In the genomic region with DNA sequence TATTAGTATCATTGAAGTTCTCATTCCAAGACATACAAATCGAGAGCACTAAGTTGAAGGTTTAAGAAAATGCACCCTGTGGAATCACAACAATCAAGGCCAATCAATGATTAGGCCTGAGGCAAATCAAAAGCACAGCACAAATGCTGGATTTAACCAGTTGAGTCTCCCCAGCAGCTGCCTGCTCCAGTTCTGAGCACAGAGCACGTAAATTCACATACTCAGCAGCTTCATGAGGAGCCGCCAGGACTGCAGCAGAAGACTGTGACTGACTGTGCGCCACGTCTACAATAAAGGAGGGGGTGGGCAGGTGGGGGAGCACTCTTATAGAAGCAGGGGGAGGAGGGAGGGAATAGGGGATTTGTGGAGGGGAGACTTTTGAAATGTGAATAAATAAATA, we compare ENCODE assay signal across 18 mouse cellular contexts. TPM values are rescaled to one million over a fixed set of nuclear protein-coding genes. Genes with fewer than 3 reads are reported as not detected.
DNase-seq lines count a peak whose midpoint lies in the region; ATAC-seq and TF ChIP-seq lines count a peak whose summit lies in the region.
"Had no signal": no experiment of that assay in that cellular context is flagged by ENCODE, and none has a peak within 500 bp of the region (broad histone marks: within the 10 kb centered on the region; RNA-seq: fewer than 3 reads in every experiment).

No protein-coding gene starts in this region.

- DNase-seq in forebrain, embryonic 11.5 days (ENCODE audit: low spot score), result no peak
- no peak for DNase-seq in kidney, adult 18-20 months
- peak; percentile 21 for DNase-seq in ES-E14 (ENCODE audit: low read depth, low spot score)
- no peak for DNase-seq in right cerebral cortex, postnatal 10 days (ENCODE audit: low spot score in 2 of 2)
- DNase-seq: cerebellum, adult 9-10 months; gastrocnemius, postnatal 14 days; heart, postnatal 36 days; liver, embryonic 13.5 days; lung, embryonic 14.5 days; right cerebral cortex, adult 18-20 months had no signal

- H3K9me3 ChIP-seq in forebrain, embryonic 15.5 days, result no peaks in the 10 kb centered on the region
- H3K9me3 ChIP-seq in forebrain, embryonic 11.5 days (ENCODE audit: control insufficient read depth, low read length), result no peaks in the 10 kb centered on the region
- no peaks in the 10 kb centered on the region for H3K9me3 ChIP-seq in kidney, embryonic 16.5 days (ENCODE audit: low read length)
- H3K9me3 ChIP-seq in ES-E14 (ENCODE audit: control insufficient read depth, insufficient read depth, low read depth, low read length), result no peaks in the 10 kb centered on the region
- no peaks in the 10 kb centered on the region for H3K9me3 ChIP-seq in neural tube, embryonic 14.5 days (ENCODE audit: control insufficient read depth, low read length)
- H3K9me3 ChIP-seq: kidney, embryonic 15.5 days; limb, embryonic 13.5 days; liver, embryonic 13.5 days had no signal

- no peaks in the 10 kb centered on the region for H3K27me3 ChIP-seq in forebrain, embryonic 15.5 days
- H3K27me3 ChIP-seq in forebrain, embryonic 11.5 days (ENCODE audit: control insufficient read depth, insufficient read depth, low read length), result no peaks in the 10 kb centered on the region
- no peaks in the 10 kb centered on the region for H3K27me3 ChIP-seq in kidney, embryonic 16.5 days (ENCODE audit: insufficient read depth, low read length)
- H3K27me3 ChIP-seq in neural tube, embryonic 14.5 days (ENCODE audit: control insufficient read depth, insufficient read depth, low read length), result no peaks in the 10 kb centered on the region
- H3K27me3 ChIP-seq: kidney, embryonic 15.5 days; limb, embryonic 13.5 days; liver, embryonic 13.5 days had no signal

- 65% methylated on average over 5 of the region's 5 CpGs for WGBS in forebrain, embryonic 15.5 days
- 78% methylated on average over 5 of the region's 5 CpGs for WGBS in forebrain, embryonic 11.5 days
- 71% methylated on average over 5 of the region's 5 CpGs for WGBS in kidney, embryonic 16.5 days
- WGBS in neural tube, embryonic 14.5 days, result 68% methylated on average over 5 of the region's 5 CpGs

- no peak overlapping the region for H3K4me2 ChIP-seq in forebrain, embryonic 15.5 days (replicated peaks)
- no peak overlapping the region for H3K4me2 ChIP-seq in forebrain, embryonic 11.5 days (ENCODE audit: low read depth, low read length, severe bottlenecking)
- H3K4me2 ChIP-seq in kidney, embryonic 16.5 days (replicated peaks; ENCODE audit: low read depth, low read length), result no peak overlapping the region
- H3K4me2 ChIP-seq in neural tube, embryonic 14.5 days (ENCODE audit: low read depth, low read length), result no peak overlapping the region
- H3K4me2 ChIP-seq: kidney, embryonic 15.5 days; limb, embryonic 13.5 days; liver, embryonic 13.5 days; lung, embryonic 14.5 days had no signal

- in situ Hi-C loops in ES-E14 (cut with MboI; ENCODE audit: low sequenced_read_pairs in 2 of 2, unreplicated experiment in 2 of 2), result no loop called here

- 0 out of 2 replicates have a peak, but pooled peaks have one; percentile 55 for ATAC-seq in forebrain, embryonic 15.5 days (replicated peaks)
- ATAC-seq in forebrain, embryonic 11.5 days (replicated peaks; ENCODE audit: low FRiP score), result no peak
- peak; percentile 42; the same call in 1 of the 2 replicates for ATAC-seq in kidney, embryonic 16.5 days (ENCODE audit: low FRiP score, low TSS enrichment)
- ATAC-seq in neural tube, embryonic 14.5 days (ENCODE audit: low read depth), result peak; percentile 49; the same call in 1 of the 2 replicates
- ATAC-seq: CD4-positive, CD25-positive, alpha-beta regulatory T cell, adult 4 months; inflammation-experienced regulatory T-cells, adult 6 months had no signal

- H3K9ac ChIP-seq in forebrain, embryonic 15.5 days (replicated peaks), result no peak overlapping the region
- no peak overlapping the region for H3K9ac ChIP-seq in forebrain, embryonic 11.5 days (ENCODE audit: low read length)
- H3K9ac ChIP-seq in kidney, embryonic 16.5 days (replicated peaks; ENCODE audit: low read length), result no peak overlapping the region
- H3K9ac ChIP-seq in ES-E14 (ENCODE audit: insufficient read depth, low read depth, low read length, poor library complexity, severe bottlenecking), result no peak overlapping the region
- H3K9ac ChIP-seq in neural tube, embryonic 14.5 days (replicated peaks; ENCODE audit: low read depth, low read length), result no peak overlapping the region
- H3K9ac ChIP-seq: kidney, embryonic 15.5 days; limb, embryonic 13.5 days; liver, embryonic 13.5 days; lung, embryonic 14.5 days had no signal

- no peaks in the 10 kb centered on the region for H3K4me1 ChIP-seq in forebrain, embryonic 15.5 days
- H3K4me1 ChIP-seq in forebrain, embryonic 11.5 days (replicated peaks; ENCODE audit: control insufficient read depth, insufficient read depth, low read length), result no peaks in the 10 kb centered on the region
- no peaks in the 10 kb centered on the region for H3K4me1 ChIP-seq in kidney, embryonic 16.5 days (ENCODE audit: insufficient read depth, low read length)
- no peaks in the 10 kb centered on the region for H3K4me1 ChIP-seq in ES-E14 (ENCODE audit: control insufficient read depth in 2 of 2, insufficient read depth in 2 of 2, low read length in 2 of 2, poor library complexity in 1 of 2)
- H3K4me1 ChIP-seq in neural tube, embryonic 14.5 days (ENCODE audit: control insufficient read depth, insufficient read depth, low read length), result no peaks in the 10 kb centered on the region
- H3K4me1 ChIP-seq: kidney, embryonic 15.5 days; limb, embryonic 13.5 days; liver, embryonic 13.5 days had no signal

- no peaks in the 10 kb centered on the region for H3K36me3 ChIP-seq in forebrain, embryonic 15.5 days
- H3K36me3 ChIP-seq in forebrain, embryonic 11.5 days (ENCODE audit: control insufficient read depth, insufficient read depth, low read length), result no peaks in the 10 kb centered on the region
- no peaks in the 10 kb centered on the region for H3K36me3 ChIP-seq in kidney, embryonic 16.5 days (ENCODE audit: insufficient read depth, low read length)
- no peaks in the 10 kb centered on the region for H3K36me3 ChIP-seq in ES-E14 (ENCODE audit: control insufficient read depth, insufficient read depth, low read length, poor library complexity, severe bottlenecking)
- no peaks in the 10 kb centered on the region for H3K36me3 ChIP-seq in neural tube, embryonic 14.5 days (ENCODE audit: control insufficient read depth, insufficient read depth, low read length)
- H3K36me3 ChIP-seq: kidney, embryonic 15.5 days; limb, embryonic 13.5 days; liver, embryonic 13.5 days had no signal

- no peak overlapping the region for H3K27ac ChIP-seq in forebrain, embryonic 15.5 days (replicated peaks)
- no peak overlapping the region for H3K27ac ChIP-seq in forebrain, embryonic 11.5 days (ENCODE audit: low read depth, low read length)
- H3K27ac ChIP-seq in kidney, embryonic 16.5 days (ENCODE audit: low read length), result no peak overlapping the region
- no peak overlapping the region for H3K27ac ChIP-seq in ES-E14 (ENCODE audit: insufficient read depth, low read depth, low read length, poor library complexity, severe bottlenecking)
- H3K27ac ChIP-seq in neural tube, embryonic 14.5 days (ENCODE audit: low read depth, low read length), result no peak overlapping the region
- H3K27ac ChIP-seq: kidney, embryonic 15.5 days; limb, embryonic 13.5 days; liver, embryonic 13.5 days had no signal

- H3K4me3 ChIP-seq in forebrain, embryonic 15.5 days, result no peak overlapping the region
- H3K4me3 ChIP-seq in forebrain, embryonic 11.5 days (ENCODE audit: low read depth, low read length), result no peak overlapping the region
- H3K4me3 ChIP-seq in kidney, embryonic 16.5 days (ENCODE audit: low read length), result no peak overlapping the region
- no peak overlapping the region for H3K4me3 ChIP-seq in ES-E14 (ENCODE audit: insufficient read depth in 1 of 2, low read depth in 1 of 2, low read length in 2 of 2, poor library complexity in 1 of 2, severe bottlenecking in 1 of 2)
- no peak overlapping the region for H3K4me3 ChIP-seq in neural tube, embryonic 14.5 days (ENCODE audit: low read depth, low read length)
- H3K4me3 ChIP-seq: kidney, embryonic 15.5 days; limb, embryonic 13.5 days; liver, embryonic 13.5 days had no signal

TF ChIP-seq in ES-E14, 5 proteins besides CTCF, POLR2A, EP300 and RAD21:
- TF ChIP-seq ZNF384 (IDR thresholded peaks at IDR 0.05; ENCODE audit: low read depth, low read length), result no peak
- no peak for TF ChIP-seq CHD2 (IDR thresholded peaks at IDR 0.05; ENCODE audit: low read depth, low read length)
- no peak for TF ChIP-seq MAFK (IDR thresholded peaks at IDR 0.05; ENCODE audit: insufficient read depth, low read depth, low read length)
- TF ChIP-seq ZC3H11A (IDR thresholded peaks at IDR 0.05; ENCODE audit: borderline replicate concordance, low read depth, low read length), result no peak
- TF ChIP-seq HCFC1 (IDR thresholded peaks at IDR 0.05; ENCODE audit: borderline replicate concordance, insufficient read depth, low read length), result no peak

RNA-seq across cellular contexts. Expression of gene Dab2, which starts 40.2 kb away (rescaled TPM):
- polyA plus RNA-seq in forebrain, embryonic 15.5 days (2015; fragmentation: Nextera tagmentation; extraction: Ambion mirVana), result 10.4 and 11.8 TPM in 2 replicates
- 53.9 and 55.6 TPM in 2 replicates for polyA plus RNA-seq in forebrain, embryonic 11.5 days (2014; fragmentation: Nextera tagmentation; extraction: Ambion mirVana)
- 76.4 and 87.9 TPM in 2 replicates for polyA plus RNA-seq in kidney, embryonic 16.5 days (2015; fragmentation: Nextera tagmentation; extraction: Ambion mirVana)
- total RNA-seq in ES-E14 (2012; rRNA removed), result 2.3 and 11.5 TPM in 2 replicates
- 4.3 and 35.7 TPM in 2 replicates for polyA plus RNA-seq in neural tube, embryonic 14.5 days (2014; fragmentation: Nextera tagmentation; extraction: Ambion mirVana)
- total RNA-seq: MEL had no signal
- polyA plus RNA-seq: CD4-positive, CD25-positive, alpha-beta regulatory T cell, adult 4 months had no signal
